Mouse (Mus musculus) megakaryocyte-erythroid progenitor cell, adult 5-6 weeks (primary cell): ENCODE results near the gene Glb1l. TPM values are rescaled to one million over a fixed set of nuclear protein-coding genes. Genes with fewer than 3 reads are reported as not detected.

Experiments used
- ATAC-seq: replicated peaks from 2 replicates; pipeline ENCODE4 v1.8.0; 2016; ENCODE audit warnings: mild to moderate bottlenecking, inconsistent platforms; ENCODE audit not compliant: severe bottlenecking, poor library complexity, low FRiP score, low TSS enrichment
- total RNA-seq, 2 experiments: library from RNA; stranded (forward) in 1 of 2; stranded (reverse) in 1 of 2; fragments of 200-1000, 215-1000 nt in 1 of 2; fragments of >200 nt in 1 of 2; fragmentation: Nextera tagmentation in 1 of 2; gene quantifications; 2 replicates each; pipeline ENCODE4 v1.2.3; 2014 to 2017

Glb1l gene
- 20.0 and 24.2 TPM in 2 replicates for total RNA-seq (2014; fragmentation: Nextera tagmentation)
- 5.4 and 18.3 TPM in 2 replicates for total RNA-seq (2017)

DNA sequence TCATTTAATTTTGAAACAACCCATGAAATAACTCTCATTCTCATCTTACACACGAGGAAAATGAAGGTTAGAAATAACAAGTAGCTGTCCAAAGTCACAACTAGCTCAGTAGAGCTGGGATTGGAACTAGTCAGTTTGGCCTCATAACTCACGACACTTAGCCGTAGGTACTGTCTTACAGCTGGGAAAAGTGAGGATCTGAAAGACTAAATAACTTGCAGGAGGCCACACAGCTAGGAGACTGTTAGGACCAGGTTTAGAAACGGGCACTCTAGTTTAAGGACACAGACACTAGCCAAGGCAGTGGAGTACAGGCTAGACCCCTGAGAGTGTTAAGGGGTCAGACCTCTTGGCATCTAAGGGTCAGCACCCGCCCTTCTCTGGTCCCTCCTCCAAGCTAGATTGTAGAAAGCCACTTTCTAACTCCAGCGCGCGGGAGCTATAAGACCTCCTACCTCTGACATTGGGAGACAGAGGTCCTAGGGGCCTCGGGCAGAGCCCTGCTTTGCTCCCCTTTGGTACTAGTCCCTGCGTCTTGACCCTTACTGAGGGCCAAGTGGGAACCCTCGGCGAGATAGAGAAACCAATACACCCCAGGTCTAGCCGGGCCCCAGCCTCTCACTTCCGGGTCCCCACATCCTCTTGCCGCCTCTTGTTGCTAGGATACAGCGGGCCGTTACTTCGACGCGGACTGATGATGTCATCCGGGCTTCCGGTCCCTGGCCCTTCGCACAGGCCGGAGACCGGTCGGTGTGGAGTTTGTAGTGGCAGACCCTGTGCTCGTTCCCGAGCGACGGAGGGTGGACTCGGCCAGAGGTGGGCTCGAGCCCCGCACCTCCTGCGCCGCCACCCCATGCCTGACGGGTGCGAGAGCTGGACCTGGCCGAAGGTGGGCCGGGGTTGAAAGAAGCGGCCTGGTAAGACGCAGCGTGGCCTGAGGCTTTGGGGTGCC is at the start of gene Glb1l, which contains the start of gene Stk16:
Glb1l (minus strand) TSS at position 678 of the 952 bp plus-strand sequence.
Stk16 (plus strand) TSS at position 703 of the 952 bp plus-strand sequence.
- ATAC-seq = peak; percentile 81

DNA sequence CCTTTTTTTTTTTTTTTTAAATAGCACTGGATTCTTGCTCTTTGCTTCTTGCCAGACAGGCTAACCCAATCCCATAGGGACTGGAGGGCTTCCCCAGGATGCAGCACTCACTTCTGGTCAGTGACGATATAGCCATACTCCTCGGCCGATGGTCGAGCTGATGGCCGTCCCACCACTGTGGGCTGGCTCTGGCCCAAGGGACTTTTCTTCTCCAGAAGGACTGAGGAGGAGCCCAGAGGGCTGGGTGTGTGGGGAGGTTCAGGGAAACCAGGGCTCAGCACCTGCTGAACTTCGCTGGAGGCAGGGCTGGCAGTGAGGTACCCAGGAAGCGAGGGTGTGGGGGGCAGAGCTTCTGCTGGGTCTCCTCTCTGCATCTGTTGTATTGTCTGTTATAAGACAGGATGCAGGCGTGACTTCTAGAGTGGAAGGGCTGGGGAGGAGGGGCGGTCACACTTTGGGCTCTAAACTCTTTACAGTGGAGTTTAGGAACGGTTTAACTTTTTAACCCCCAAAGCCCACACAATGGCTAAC is 45.0 kb upstream of the Glb1l start:
- no peak for ATAC-seq

DNA sequence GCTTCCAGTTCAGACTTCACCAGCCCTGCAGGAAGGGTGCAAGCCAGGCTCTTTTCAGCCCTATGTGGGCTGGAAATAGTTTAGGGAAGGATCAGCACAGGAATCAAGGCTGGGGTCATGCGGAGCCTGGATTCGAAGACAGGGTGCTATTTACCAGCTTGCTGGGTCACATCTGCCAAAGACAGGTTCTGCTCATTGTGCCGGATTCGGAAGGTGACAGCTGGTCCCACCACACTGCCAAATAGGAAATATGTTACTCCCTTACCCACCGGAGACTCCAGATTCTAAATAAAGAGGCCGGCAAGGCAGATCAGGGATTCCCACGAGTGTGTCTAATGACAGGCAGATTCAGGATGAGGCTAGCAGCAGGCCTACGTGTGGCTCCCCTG is 44.0 kb upstream of the Glb1l start:
- ATAC-seq = no peak

DNA sequence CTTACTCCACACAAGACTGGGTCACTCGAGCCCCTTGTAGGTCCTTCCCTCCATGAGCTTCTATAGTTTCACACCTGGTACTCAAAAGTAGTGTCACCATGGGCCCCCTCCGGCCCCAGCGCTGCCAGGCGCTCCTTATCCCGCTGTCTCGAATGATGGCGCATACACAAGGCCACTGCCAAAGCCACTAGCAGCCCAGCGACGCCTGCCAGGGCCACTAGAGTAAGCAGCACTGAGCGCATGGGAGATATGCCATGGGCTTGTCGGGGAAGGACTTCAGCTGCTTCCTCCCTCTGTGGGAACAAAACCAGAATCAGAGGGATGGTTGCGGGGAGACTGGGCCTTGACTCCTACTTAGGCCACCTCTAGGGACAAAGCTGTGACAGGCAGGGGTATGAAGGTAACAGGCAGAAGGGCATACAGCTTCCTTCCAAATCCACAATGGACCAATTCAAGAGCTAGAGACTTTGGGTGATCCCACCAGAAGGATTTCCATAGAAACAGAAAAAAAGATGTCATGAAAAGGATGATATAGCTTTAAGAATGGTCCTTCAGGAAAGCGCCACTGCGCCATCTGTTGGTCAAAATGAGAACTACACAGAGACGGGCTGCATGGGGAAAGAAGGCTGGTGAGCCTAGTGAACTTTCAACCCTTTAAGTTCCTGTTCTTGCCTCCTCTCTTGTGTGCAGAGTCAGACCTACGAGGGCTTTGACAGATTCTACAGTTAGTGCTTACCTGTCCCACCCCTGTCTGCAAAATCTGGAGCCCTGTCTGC is 43.4 kb upstream of the Glb1l start:
- ATAC-seq = peak; percentile 32; the same call in 1 of the 2 replicates

DNA sequence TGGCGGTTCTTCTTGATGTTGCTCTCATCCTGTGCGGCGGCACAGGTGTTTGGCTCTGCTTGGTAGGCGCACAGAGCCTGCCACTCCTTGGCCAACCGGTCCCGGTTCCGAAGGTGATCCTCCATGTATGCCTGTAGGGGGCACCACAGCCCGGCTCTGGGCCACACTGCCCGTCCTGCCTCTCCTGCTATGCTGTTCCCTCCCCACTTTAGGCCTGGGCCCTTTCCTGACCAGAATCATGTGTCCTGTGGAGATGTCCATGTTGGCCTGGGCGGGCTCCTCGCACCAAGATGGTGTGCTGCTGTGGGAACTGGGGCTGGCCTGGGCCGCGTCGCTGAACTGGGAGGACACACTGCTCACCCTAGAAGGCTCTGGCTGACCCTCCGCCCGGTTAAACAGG is 42.4 kb upstream of the Glb1l start:
- no peak for ATAC-seq

DNA sequence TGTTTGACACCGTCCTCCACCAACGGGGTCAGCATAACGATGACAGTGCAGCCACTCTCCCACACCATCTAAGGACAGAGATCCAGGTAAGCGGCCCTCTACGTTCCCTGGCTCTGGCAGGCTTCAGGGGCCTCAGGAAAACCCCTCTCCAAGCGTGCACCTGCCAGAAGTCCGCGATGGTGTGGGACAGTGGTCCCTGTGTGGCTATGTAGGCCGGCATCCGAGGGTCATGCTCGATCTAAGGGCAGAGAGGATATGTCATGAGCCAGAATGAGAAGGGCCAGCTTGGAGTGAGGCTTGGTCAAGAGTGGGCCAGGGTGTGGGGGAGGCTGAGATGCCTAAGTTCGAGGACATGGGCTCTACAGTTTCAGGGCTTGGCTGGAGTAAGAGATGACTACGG is 41.7 kb upstream of the Glb1l start:
- ATAC-seq = no peak

DNA sequence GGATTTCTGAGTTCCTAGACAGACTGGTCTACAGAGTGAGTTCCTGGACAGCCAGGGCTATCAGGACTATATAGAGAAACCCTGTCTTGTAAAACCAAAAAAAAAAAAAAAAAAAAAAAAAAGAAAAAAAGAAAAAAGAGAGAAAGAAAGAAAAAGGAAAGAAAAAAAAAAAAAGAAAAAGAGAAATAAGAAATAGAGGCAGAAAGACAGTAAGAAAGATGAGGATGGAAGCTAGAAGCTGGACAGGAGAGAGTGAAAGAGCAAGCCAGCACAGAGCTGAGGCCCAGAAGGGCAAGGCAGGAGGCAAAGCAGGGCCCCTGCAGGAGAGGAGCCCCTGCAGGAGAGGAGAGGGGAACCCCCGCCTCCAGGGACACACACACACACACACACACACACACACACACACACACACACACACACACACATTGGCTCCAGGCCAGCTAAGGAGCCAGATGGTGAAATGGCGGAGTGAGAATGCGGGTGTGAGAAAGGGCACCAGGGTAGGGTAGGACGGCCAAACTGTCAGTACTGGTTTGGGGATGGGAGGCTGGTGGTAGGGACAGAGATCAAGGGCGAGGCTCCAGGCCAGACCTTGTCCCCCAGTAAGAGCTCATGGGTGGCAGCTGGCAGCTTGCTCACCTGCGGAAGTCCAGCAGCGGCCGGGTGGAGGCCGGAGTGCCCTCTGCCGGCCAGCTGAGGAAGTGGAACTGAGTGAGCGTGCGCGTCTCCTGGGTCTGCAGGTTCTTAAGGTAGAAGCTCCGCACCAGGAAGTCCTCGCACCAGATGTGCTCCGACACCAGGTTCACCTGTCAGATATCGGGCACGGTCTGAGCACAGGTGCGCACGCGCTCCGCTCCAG is 40.7 kb upstream of the Glb1l start:
- ATAC-seq = peak; percentile 65

DNA sequence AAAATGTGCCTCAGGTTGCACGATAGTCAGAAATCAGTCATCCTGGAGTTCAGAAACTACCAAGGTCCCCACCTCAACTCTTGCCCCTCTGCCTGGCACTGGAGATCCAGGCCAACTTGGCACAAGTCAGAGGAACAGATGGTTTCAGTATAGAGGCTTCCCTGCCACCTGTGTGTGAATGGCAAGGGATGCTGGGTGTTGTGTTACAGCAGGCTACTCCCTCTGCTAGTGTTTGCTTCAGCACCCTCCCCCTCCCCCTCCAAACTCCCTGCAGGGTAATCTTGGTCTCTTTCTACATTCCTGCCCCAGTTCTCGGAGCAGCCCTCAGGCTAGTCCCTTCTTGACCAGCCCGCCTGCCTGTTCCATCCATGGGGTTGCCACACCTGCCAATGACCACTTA is 39.9 kb upstream of the Glb1l start:
- ATAC-seq = no peak

DNA sequence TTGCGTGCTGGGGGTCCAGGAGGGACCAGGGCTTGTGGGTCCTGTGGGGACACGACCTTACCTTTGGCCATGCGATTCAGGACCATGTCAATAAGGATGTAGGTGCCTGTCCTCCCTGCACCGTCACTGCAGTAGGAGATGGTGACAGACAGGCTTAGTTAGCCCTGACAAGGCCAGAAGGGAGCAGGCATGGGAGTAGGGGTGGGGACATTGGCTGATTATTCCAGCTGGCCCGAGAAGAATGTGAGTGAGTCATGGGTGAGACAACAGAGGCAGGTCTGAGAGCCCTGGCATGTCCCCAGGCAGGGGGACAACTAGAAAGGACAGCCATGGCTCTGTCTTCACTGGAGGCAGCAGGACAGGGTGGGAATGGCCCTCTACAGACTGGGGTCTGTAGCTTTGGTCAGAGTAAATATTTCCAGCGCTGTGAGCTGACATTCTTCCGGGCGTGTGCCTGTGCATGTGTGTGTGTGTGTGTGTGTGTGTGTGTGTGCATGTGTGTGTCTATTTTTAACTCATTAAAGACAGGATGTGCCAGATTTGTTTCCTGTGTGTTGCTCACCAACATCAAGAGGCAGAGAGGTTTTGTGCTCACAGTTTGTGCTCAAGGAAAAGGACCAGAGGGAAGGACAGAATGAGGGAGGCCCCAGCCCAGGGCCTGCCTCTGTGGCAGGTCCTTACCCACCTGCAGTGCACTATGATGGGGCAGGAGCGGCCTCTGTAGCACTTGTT is 37.6 kb upstream of the Glb1l start:
- no peak for ATAC-seq

DNA sequence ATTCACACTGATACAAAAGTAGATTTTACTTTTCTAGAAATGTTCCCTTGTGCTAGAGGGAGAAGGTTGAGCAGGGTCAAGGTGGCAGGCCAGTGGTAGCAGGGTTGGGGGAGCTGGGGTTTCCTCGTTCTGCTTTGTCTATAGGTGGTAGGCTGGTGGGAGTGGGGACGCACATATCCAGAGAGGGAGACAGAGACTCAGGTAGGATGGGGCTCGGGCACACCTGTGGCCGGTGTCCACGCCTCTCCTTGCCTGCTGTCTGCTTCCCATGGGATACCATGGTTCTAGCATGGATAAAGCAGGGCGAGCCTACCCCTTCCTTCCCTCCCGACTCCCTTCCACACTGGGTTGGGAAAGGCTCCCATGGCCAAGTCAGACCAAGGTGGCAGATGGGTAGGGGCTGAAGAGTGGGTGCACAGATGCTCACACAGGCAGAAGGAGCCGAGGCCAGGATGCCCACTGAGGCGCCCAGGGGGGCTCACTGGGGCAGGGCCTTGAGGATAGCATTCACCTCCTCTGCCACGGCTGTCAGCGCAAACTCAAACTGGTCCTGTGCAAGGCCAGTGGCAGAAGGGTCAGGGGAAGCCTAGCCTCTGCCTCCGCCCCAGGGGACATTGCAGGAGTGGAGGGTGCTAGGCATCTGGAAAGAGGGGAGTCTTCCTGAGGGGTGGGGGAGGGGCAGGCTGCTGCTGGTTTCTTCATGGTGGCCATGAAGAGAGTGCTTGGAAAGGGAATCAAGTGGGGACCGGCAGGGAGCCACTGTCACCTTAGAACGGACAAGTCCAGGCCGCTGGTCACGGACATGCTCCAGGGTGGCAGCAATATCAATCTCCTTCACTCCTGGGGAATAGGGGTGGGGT is 36.7 kb upstream of the Glb1l start:
- no peak for ATAC-seq

DNA sequence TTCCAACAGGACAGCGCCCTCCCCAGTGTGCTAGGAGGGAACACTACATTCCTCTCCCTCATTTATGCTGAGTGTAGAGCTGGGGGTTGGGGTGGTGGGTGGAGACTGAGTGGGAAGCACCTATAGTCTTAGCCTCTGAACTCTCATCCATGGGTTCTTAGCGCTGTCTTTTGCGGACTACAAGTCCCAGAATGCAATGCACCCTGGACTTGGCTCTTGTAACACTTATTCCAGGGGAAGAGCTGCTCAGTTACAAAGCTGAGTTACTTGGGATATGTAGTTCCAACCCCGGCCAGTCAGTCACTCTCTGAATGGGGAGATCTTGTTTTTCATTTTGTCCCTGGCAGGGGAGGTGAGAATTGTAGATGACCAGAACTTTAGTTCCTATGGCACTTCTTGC is 34.2 kb upstream of the Glb1l start:
- ATAC-seq = peak; percentile 72

DNA sequence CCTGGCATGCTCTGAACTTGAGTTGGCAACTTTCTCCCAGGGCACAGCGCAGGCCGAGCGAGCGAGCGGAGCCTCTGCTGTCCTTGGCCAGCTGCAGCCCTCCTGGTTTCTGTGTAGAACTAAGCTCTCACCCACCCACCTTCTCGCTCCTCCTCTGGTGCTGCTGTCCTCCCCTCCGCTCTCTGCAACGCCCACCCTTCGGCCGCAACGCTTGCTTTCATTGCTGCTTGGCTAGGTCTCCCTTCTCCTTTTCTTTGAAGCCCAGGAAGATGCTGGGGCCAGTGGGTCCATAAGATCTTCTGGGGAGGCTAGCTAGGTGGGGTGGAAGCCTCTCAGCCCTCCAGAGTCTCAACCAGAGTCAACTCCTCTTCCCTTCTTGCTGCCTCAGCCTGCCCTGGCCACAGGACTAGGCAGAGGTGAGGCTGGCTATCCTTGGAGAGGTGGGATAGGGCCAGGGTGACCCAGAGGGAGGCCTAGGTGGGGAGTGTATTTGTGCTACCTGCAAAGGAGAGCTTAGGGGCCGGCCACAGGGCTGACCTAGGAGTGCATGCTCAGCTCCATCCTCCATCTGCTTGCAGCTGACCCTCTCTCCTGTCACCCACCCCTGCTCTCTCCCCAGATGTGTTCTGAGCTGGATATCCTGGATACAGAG is 33.7 kb upstream of the Glb1l start:
- no peak; the same call in 1 of the 2 replicates for ATAC-seq

DNA sequence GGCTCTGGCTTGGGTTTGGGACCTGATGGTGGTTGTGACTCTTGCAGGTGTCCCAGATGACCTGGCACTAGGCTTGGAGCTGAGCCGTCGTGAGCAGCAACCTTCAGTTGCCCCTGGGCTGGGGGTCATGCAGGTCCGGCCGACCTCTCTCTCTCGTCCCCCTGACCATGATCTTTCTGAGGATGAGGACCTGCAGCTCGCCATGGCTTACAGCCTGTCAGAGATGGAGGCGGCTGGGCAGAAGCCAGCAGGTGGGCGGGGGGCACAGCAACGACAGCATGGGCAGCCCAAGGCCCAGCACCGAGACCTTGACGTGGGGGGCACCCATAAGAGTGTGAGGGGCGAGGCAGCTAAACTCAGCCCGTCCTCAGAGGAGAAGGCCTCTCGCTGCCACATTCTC is 32.8 kb upstream of the Glb1l start:
- no peak for ATAC-seq

DNA sequence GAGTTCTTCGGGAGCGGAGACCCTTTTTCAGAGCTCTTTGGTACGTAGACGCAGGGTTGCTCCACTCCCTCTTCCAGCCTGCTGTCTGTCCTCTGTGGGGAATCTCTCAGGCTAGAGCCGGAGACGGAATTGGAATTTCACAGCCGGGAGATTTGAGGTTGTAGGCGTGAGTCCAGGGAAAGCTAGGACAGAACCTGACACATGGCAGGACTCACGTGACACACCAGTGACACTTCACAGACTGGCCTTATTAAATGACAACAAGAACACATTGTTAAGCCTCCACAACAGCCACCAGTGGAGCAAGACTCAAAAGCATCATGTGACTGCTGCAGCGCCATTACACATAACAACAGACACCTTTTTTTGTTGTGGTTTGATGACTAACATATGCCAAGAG is 29.0 kb upstream of the Glb1l start:
- no peak for ATAC-seq

DNA sequence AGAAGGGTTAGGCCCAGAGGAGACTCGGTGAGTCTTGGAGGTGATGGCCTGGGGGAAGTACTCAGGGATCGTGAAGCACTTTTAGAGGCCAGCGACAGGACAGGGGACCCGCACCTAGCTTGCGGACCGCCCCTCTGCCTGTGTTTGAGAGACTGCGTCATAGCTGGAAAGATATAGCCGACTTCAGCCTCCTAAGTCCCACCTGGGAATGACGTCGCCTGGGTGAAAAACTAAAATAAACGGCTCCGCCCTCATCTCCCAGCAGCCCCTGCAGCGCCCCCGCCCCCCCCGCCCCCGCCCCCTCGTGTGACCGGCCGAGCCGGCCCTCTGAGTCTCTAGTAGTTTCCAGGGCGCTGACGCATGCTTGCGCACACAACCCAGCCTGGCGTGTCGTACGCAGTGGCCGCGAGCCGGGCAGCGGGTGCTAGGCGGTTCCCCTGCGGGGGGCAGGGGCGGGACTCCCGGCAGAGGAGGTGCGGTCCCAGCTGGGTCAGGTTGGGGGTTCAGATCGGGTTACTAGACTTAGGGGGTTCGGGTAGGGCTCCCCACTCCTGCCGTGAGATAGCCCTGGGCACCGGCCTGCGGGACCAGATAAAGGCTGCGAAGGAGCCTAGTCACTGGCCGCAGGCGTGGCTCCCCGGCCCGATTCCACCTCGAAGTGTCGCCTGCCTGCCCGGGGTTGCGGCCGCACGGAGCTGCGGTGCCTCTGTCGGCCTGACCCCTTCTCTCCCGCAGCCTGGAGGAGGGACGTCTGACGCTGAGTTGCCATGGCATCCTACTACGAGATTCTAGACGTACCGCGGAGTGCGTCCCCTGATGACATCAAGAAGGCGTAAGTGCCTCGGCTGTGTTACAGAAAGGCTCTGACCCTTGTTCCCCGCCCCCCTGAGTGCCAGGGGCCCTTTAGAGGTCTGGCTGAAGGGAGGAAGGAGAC is 25.8 kb upstream of the Glb1l start, which contains the start of gene Dnajb2:
Dnajb2 (plus strand) TSS at position 290 of the 934 bp plus-strand sequence.
- peak; percentile 87 for ATAC-seq

DNA sequence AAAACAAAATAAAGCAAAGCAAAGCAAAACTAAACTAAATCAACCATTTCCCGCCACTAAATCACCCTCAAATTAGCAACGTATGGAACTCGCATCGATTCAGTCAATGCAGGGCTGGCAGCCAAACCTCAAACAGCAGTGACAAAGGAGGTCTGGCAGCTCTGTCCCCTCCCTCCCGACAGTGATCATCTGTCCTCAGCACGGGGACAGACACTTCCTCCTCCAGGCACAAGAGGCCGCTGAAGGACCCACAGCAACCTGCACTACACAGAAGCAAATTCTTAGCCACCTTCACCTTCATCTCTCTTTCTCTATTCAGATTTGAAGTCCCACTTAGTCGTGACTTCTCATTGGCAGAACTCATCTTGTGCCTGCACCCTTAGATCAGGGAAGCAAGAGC is 24.0 kb upstream of the Glb1l start:
- ATAC-seq = peak; percentile 82
